Comparison of ENCODE assay signal across 21 mouse cellular contexts in the genomic region with DNA sequence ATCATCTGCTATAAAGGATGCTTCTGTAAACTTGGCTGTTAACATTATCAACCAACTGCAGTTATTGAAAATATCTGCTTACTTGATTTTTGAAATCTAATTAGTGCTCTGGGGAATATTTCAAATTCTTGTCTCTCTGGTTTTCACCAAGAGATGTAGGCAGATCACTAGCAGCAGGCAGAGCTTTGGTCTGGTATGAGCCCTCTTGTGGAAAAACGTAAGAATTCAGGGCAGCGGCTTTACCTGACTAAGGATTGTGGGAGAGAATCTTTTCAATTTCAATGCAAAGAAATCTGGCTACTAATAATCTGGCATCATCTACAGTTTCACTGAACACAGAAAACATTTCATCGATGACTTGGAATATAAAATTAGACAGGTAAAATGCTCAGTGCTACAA.
DNase-seq lines count a peak whose midpoint lies in the region; ATAC-seq and TF ChIP-seq lines count a peak whose summit lies in the region.
"Had no signal": no experiment of that assay in that cellular context is flagged by ENCODE, and none has a peak within 500 bp of the region (broad histone marks: within the 10 kb centered on the region; RNA-seq: fewer than 3 reads in every experiment).

No protein-coding gene starts in this region.

- no peak for TF ChIP-seq EP300 in stomach, postnatal 0 days (optimal IDR thresholded peaks at IDR 0.05)
- no peak for TF ChIP-seq EP300 in heart, adult 2 months (IDR thresholded peaks at IDR 0.05; ENCODE audit: insufficient read depth, low read depth, low read length)

- H3K4me3 ChIP-seq in embryonic facial prominence, embryonic 11.5 days (ENCODE audit: low read depth, low read length) = no peak overlapping the region
- H3K4me3 ChIP-seq in embryonic facial prominence, embryonic 10.5 days = no peak overlapping the region
- H3K4me3 ChIP-seq in kidney, postnatal 0 days (replicated peaks; ENCODE audit: low read depth, low read length) = no peak overlapping the region
- H3K4me3 ChIP-seq in kidney, embryonic 16.5 days (ENCODE audit: low read length) = no peak overlapping the region
- H3K4me3 ChIP-seq in midbrain, postnatal 0 days (ENCODE audit: low read depth, low read length) = no peak overlapping the region
- H3K4me3 ChIP-seq in midbrain, embryonic 11.5 days (ENCODE audit: low read depth, low read length) = no peak overlapping the region
- no peak overlapping the region for H3K4me3 ChIP-seq in stomach, postnatal 0 days (ENCODE audit: low read depth, low read length)
- no peak overlapping the region for H3K4me3 ChIP-seq in heart, adult 2 months
- H3K4me3 ChIP-seq: erythroblast, embryonic 14.5 days; heart, embryonic 15.5 days; liver, embryonic 12.5 days; lung, embryonic 15.5 days; midbrain, embryonic 13.5 days had no signal

- intact Hi-C loops in heart, adult 2 months (cut with DNase I) = no loop called here

- TF ChIP-seq CTCF in kidney, postnatal 0 days (IDR thresholded peaks at IDR 0.05; ENCODE audit: low read depth) = peak; percentile 42; the same call in 1 of the 2 replicates
- TF ChIP-seq CTCF in midbrain, postnatal 0 days (IDR thresholded peaks at IDR 0.05) = peak; percentile 73
- peak; percentile 29 for TF ChIP-seq CTCF in stomach, postnatal 0 days (IDR thresholded peaks at IDR 0.05; ENCODE audit: low read depth)
- no peak for TF ChIP-seq CTCF in heart, adult 2 months (IDR thresholded peaks at IDR 0.05)

- H3K27ac ChIP-seq in embryonic facial prominence, embryonic 11.5 days (replicated peaks; ENCODE audit: low read depth, low read length) = no peak overlapping the region
- no peak overlapping the region for H3K27ac ChIP-seq in embryonic facial prominence, embryonic 10.5 days (replicated peaks)
- H3K27ac ChIP-seq in kidney, postnatal 0 days = no peak overlapping the region
- no peak overlapping the region for H3K27ac ChIP-seq in kidney, embryonic 16.5 days (ENCODE audit: low read length)
- H3K27ac ChIP-seq in midbrain, postnatal 0 days (ENCODE audit: low read depth, low read length) = no peak overlapping the region
- H3K27ac ChIP-seq in midbrain, embryonic 11.5 days (ENCODE audit: low read depth, low read length) = no peak overlapping the region
- no peak overlapping the region for H3K27ac ChIP-seq in stomach, postnatal 0 days (replicated peaks)
- no peak overlapping the region for H3K27ac ChIP-seq in heart, adult 2 months
- H3K27ac ChIP-seq: heart, embryonic 15.5 days; liver, embryonic 12.5 days; lung, embryonic 15.5 days; midbrain, embryonic 13.5 days had no signal

- H3K9me3 ChIP-seq in embryonic facial prominence, embryonic 11.5 days (replicated peaks; ENCODE audit: control insufficient read depth, low read length) = no peaks in the 10 kb centered on the region
- no peaks in the 10 kb centered on the region for H3K9me3 ChIP-seq in embryonic facial prominence, embryonic 10.5 days
- no peaks in the 10 kb centered on the region for H3K9me3 ChIP-seq in kidney, postnatal 0 days (replicated peaks; ENCODE audit: low read length)
- H3K9me3 ChIP-seq in kidney, embryonic 16.5 days (ENCODE audit: low read length) = no peaks in the 10 kb centered on the region
- H3K9me3 ChIP-seq in midbrain, postnatal 0 days (ENCODE audit: low read length) = no peaks in the 10 kb centered on the region
- no peaks in the 10 kb centered on the region for H3K9me3 ChIP-seq in midbrain, embryonic 11.5 days (ENCODE audit: control insufficient read depth, low read length)
- no peaks in the 10 kb centered on the region for H3K9me3 ChIP-seq in stomach, postnatal 0 days (ENCODE audit: control insufficient read depth, low read length)
- H3K9me3 ChIP-seq: heart, embryonic 15.5 days; liver, embryonic 12.5 days; lung, embryonic 15.5 days; midbrain, embryonic 13.5 days had no signal

- H3K4me1 ChIP-seq in embryonic facial prominence, embryonic 11.5 days (ENCODE audit: control insufficient read depth, insufficient read depth, low read length) = no peaks in the 10 kb centered on the region
- no peaks in the 10 kb centered on the region for H3K4me1 ChIP-seq in embryonic facial prominence, embryonic 10.5 days
- no peaks in the 10 kb centered on the region for H3K4me1 ChIP-seq in kidney, postnatal 0 days (replicated peaks; ENCODE audit: insufficient read depth, low read length)
- H3K4me1 ChIP-seq in kidney, embryonic 16.5 days (ENCODE audit: insufficient read depth, low read length) = no peaks in the 10 kb centered on the region
- no peaks in the 10 kb centered on the region for H3K4me1 ChIP-seq in midbrain, postnatal 0 days (ENCODE audit: insufficient read depth, low read length)
- H3K4me1 ChIP-seq in midbrain, embryonic 11.5 days (ENCODE audit: control insufficient read depth, insufficient read depth, low read length) = no peaks in the 10 kb centered on the region
- H3K4me1 ChIP-seq in stomach, postnatal 0 days (replicated peaks; ENCODE audit: control insufficient read depth, insufficient read depth) = no peaks in the 10 kb centered on the region
- no peaks in the 10 kb centered on the region; the same call in 1 of the 2 replicates for H3K4me1 ChIP-seq in heart, adult 2 months (ENCODE audit: control insufficient read depth, insufficient read depth, low read length)
- H3K4me1 ChIP-seq: heart, embryonic 15.5 days; lung, embryonic 15.5 days; midbrain, embryonic 13.5 days had no signal

- H3K27me3 ChIP-seq in embryonic facial prominence, embryonic 11.5 days (ENCODE audit: control insufficient read depth, insufficient read depth, low read length) = no peaks in the 10 kb centered on the region
- H3K27me3 ChIP-seq in embryonic facial prominence, embryonic 10.5 days (replicated peaks; ENCODE audit: low read depth, poor library complexity, severe bottlenecking) = no peaks in the 10 kb centered on the region
- H3K27me3 ChIP-seq in kidney, postnatal 0 days (ENCODE audit: insufficient read depth, low read length) = no peaks in the 10 kb centered on the region
- H3K27me3 ChIP-seq in kidney, embryonic 16.5 days (ENCODE audit: insufficient read depth, low read length) = no peaks in the 10 kb centered on the region
- no peaks in the 10 kb centered on the region for H3K27me3 ChIP-seq in midbrain, postnatal 0 days (ENCODE audit: insufficient read depth, low read length)
- no peaks in the 10 kb centered on the region for H3K27me3 ChIP-seq in midbrain, embryonic 11.5 days (ENCODE audit: control insufficient read depth, insufficient read depth, low read length)
- H3K27me3 ChIP-seq in stomach, postnatal 0 days (ENCODE audit: control insufficient read depth, insufficient read depth, low read length) = no peaks in the 10 kb centered on the region
- H3K27me3 ChIP-seq in heart, adult 2 months (ENCODE audit: control insufficient read depth, insufficient read depth, low read length) = no peaks in the 10 kb centered on the region
- H3K27me3 ChIP-seq: heart, embryonic 15.5 days; liver, embryonic 12.5 days; lung, embryonic 15.5 days; midbrain, embryonic 13.5 days had no signal

- WGBS in embryonic facial prominence, embryonic 11.5 days = 72% methylated on average over 3 of the region's 3 CpGs
- WGBS in embryonic facial prominence, embryonic 10.5 days = 74% methylated on average over 3 of the region's 3 CpGs
- 78% methylated on average over 3 of the region's 3 CpGs for WGBS in kidney, postnatal 0 days
- 68% methylated on average over 3 of the region's 3 CpGs for WGBS in kidney, embryonic 16.5 days
- WGBS in midbrain, postnatal 0 days = 59% methylated on average over 3 of the region's 3 CpGs
- 69% methylated on average over 3 of the region's 3 CpGs for WGBS in midbrain, embryonic 11.5 days
- WGBS in stomach, postnatal 0 days = 58% methylated on average over 3 of the region's 3 CpGs
- WGBS in heart, adult 2 months = 65% methylated on average over 3 of the region's 3 CpGs

- DNase-seq in embryonic facial prominence, embryonic 11.5 days (ENCODE audit: low spot score) = peak; percentile 6
- DNase-seq in embryonic facial prominence, embryonic 10.5 days (ENCODE audit: low spot score) = no peak
- DNase-seq in kidney, postnatal 0 days (ENCODE audit: low spot score) = peak; percentile 6
- DNase-seq in midbrain, postnatal 0 days (ENCODE audit: low spot score) = peak; percentile 55
- no peak for DNase-seq in midbrain, embryonic 11.5 days (ENCODE audit: low spot score, missing footprints)
- no peak for DNase-seq in stomach, postnatal 0 days (ENCODE audit: low spot score)
- DNase-seq in heart, adult 2 months = no peak
- DNase-seq: adrenal gland, postnatal 36 days; cerebellum, postnatal 25 days; gastrocnemius, postnatal 10 days; heart, adult 18-20 months; kidney, adult 11 months; kidney, postnatal 14 days; right cerebral cortex, postnatal 14 days; thymus, postnatal 36 days had no signal

- no peak overlapping the region for H3K9ac ChIP-seq in embryonic facial prominence, embryonic 11.5 days (replicated peaks; ENCODE audit: low read length)
- H3K9ac ChIP-seq in kidney, postnatal 0 days (ENCODE audit: low read depth, low read length) = no peak overlapping the region
- H3K9ac ChIP-seq in kidney, embryonic 16.5 days (replicated peaks; ENCODE audit: low read length) = no peak overlapping the region
- no peak overlapping the region for H3K9ac ChIP-seq in midbrain, postnatal 0 days (replicated peaks; ENCODE audit: low read length, poor library complexity, severe bottlenecking)
- no peak overlapping the region for H3K9ac ChIP-seq in midbrain, embryonic 11.5 days (ENCODE audit: low read length)
- no peak overlapping the region for H3K9ac ChIP-seq in stomach, postnatal 0 days (ENCODE audit: low read length)
- no peak overlapping the region for H3K9ac ChIP-seq in heart, adult 2 months (ENCODE audit: low read depth, low read length)
- H3K9ac ChIP-seq: heart, embryonic 15.5 days; liver, embryonic 12.5 days; lung, embryonic 15.5 days; midbrain, embryonic 13.5 days had no signal

- no peaks in the 10 kb centered on the region for H3K36me3 ChIP-seq in embryonic facial prominence, embryonic 11.5 days (replicated peaks; ENCODE audit: control insufficient read depth, insufficient read depth, low read depth, low read length)
- no peaks in the 10 kb centered on the region for H3K36me3 ChIP-seq in embryonic facial prominence, embryonic 10.5 days (replicated peaks)
- H3K36me3 ChIP-seq in kidney, postnatal 0 days (ENCODE audit: insufficient read depth, low read length) = no peaks in the 10 kb centered on the region
- H3K36me3 ChIP-seq in kidney, embryonic 16.5 days (ENCODE audit: insufficient read depth, low read length) = no peaks in the 10 kb centered on the region
- no peaks in the 10 kb centered on the region for H3K36me3 ChIP-seq in midbrain, postnatal 0 days (ENCODE audit: insufficient read depth, low read length)
- H3K36me3 ChIP-seq in midbrain, embryonic 11.5 days (ENCODE audit: control insufficient read depth, insufficient read depth, low read length) = no peaks in the 10 kb centered on the region
- no peaks in the 10 kb centered on the region for H3K36me3 ChIP-seq in stomach, postnatal 0 days (ENCODE audit: control insufficient read depth, insufficient read depth, low read length)
- no peaks in the 10 kb centered on the region for H3K36me3 ChIP-seq in heart, adult 2 months (ENCODE audit: control insufficient read depth, insufficient read depth, low read length)
- H3K36me3 ChIP-seq: heart, embryonic 15.5 days; liver, embryonic 12.5 days; lung, embryonic 15.5 days; midbrain, embryonic 13.5 days had no signal

- TF ChIP-seq POLR2A in heart, adult 2 months (IDR thresholded peaks at IDR 0.05; ENCODE audit: insufficient read depth, low read depth, low read length) = no peak

- no peak for ATAC-seq in embryonic facial prominence, embryonic 11.5 days (replicated peaks; ENCODE audit: insufficient number of reproducible peaks, low FRiP score, low TSS enrichment, low read depth)
- no peak for ATAC-seq in kidney, postnatal 0 days (replicated peaks; ENCODE audit: low FRiP score, low read depth)
- no peak for ATAC-seq in kidney, embryonic 16.5 days (ENCODE audit: low FRiP score, low TSS enrichment)
- ATAC-seq in midbrain, postnatal 0 days (ENCODE audit: low FRiP score) = no peak
- no peak for ATAC-seq in midbrain, embryonic 11.5 days (ENCODE audit: low FRiP score)
- ATAC-seq in stomach, postnatal 0 days (ENCODE audit: low FRiP score, low TSS enrichment) = no peak
- ATAC-seq: liver, embryonic 12.5 days; midbrain, embryonic 13.5 days had no signal

- H3K4me2 ChIP-seq in embryonic facial prominence, embryonic 11.5 days (ENCODE audit: low read depth, low read length) = no peak overlapping the region
- no peak overlapping the region for H3K4me2 ChIP-seq in kidney, postnatal 0 days (ENCODE audit: low read length)
- H3K4me2 ChIP-seq in kidney, embryonic 16.5 days (replicated peaks; ENCODE audit: low read depth, low read length) = no peak overlapping the region
- no peak overlapping the region for H3K4me2 ChIP-seq in midbrain, postnatal 0 days (ENCODE audit: low read depth, low read length, poor library complexity, severe bottlenecking)
- no peak overlapping the region for H3K4me2 ChIP-seq in midbrain, embryonic 11.5 days
- H3K4me2 ChIP-seq in stomach, postnatal 0 days (replicated peaks; ENCODE audit: low read depth) = no peak overlapping the region
- H3K4me2 ChIP-seq: heart, embryonic 15.5 days; liver, embryonic 12.5 days; lung, embryonic 15.5 days; midbrain, embryonic 13.5 days had no signal

- no peaks in the 10 kb centered on the region for H3K79me2 ChIP-seq in heart, adult 2 months (replicated peaks; ENCODE audit: control insufficient read depth, insufficient read depth, low read length)

Comparison
In these comparisons a context has a peak if more than half of its experiments do, and no peak if none do; other contexts are left out.
1. DNase-seq: peak in embryonic facial prominence, embryonic 11.5 days (single experiment), kidney, postnatal 0 days (single experiment) and midbrain, postnatal 0 days (single experiment); none in embryonic facial prominence, embryonic 10.5 days (single experiment), midbrain, embryonic 11.5 days (single experiment), stomach, postnatal 0 days (single experiment) and heart, adult 2 months (0 of 2).